Mouse (Mus musculus) frontal cortex, adult (tissue): ENCODE measurements around the gene Ezr.

ENCODE experiments used
- ATAC-seq: cut with Nextera tagmentation; 2 replicates; pipeline ENCODE4 v1.9.2; 2017; ENCODE audit warnings: mild to moderate bottlenecking, moderate library complexity, mixed read lengths; ENCODE audit not compliant: low TSS enrichment

Gene Ezr

DNA sequence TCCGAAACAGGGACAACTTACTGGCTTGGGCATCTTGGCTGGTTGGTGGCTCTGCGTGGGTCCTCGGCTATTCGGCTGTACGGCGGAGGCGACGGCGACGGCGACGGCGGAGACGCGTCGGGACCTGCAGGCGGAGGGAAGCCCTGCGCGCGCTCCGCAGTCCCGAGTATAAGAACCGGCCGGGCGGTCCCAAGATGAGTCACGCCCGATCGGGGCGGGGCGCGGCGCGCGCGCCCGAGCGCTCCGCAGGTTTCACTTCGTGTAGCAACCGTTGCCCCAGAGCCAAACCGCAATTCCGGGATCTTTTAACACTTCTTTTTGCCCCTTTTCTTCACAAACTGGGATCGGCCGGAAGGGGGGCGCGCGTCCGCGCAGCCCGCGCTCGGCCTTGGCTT, at the start of gene Ezr:
Gene Ezr (minus strand): TSS at position 174 of the 395 bp plus-strand sequence.
- peak; percentile 87 for ATAC-seq

DNA sequence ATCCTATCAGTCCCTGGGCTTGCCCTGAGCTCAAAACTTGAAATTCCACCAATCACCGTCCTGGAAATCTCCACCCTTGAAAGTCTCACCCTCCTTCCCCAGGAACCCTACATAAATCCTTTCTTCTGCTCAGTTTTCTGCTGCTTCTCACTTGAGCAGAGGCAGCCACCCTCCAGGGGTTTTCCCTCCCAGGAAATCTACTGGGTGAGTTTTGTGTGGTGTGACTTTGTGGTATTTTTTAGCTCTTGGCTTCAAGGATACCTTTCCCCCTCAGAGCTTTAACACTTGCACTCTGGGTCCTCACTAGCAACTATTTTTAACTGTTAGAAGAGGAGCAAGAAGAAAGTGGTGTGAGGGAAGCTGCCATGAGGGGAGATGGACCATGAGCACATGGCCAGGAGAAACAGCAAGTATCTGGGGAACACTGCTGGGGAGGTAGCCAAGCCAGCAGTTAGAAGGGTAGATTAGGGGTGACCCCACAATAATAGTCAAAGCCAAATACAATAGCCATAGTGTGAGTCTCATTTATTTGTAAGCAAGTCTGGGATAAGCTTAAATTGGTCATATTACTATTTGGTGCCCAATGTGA, 47.5 kb upstream of the Ezr start:
- no peak for ATAC-seq

DNA sequence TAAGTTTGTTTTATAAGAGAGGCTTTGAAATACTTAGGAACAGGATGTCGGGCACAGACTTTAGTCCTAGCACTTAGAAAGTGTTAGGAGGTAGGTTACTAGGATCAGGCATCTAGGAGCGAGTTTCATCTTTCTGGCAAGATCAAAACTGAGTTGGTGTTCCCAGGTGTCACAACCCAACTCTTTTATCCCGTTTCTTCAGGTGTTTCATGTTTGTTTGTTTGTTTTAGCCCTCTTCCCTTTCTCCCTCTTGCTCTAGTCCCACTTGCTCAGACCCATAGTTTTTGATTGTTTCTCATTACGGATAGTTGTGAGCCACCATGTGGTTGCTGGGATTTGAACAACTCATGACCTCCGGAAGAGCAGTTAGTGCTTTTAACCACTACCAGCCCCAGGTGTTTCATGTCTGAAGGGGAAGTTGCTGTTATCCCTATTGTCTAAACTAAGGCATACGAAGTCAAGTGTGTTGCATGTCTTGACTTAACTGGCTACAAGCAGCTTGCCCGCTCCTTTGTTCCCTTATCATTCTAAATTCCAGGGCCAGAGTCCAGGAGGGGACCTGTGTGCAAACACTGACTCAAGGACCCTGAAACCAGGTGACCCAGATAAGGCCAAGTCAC, 46.1 kb upstream of the Ezr start:
- ATAC-seq, result no peak

DNA sequence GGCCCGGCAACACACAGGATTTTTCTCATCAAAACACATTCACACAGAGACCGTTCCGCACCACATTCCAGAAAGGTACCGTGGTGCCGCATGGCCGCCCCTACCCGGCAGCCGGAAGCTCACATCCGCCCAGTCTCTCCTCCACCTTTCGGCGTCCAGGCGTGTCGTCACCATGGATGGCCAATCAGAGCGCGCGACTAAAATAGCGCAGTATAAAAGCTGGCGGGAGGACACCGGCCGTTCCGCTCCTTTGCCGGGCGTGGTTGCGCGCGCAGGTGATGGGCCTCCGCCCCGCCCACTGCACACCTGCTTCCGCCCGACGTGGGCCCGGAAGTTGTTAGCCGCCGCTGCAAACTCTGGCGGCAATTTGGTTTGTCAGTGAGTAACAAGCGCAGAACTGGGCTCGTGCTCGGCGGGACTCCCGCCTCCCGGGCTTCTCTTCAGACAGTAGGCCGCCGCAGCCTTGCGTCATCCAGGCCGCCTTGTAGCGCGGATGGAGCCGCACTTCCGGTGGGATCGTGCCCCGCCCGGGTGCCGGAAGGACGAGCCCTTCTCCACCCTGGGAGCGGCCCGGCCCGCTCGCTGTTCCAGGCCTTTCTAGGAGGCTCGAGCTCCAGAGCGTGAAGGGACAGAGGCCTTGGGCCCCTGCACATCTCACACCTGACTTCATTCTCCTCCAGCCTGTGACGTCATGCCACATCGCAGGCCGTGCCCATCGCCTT, 45.3 kb upstream of the Ezr start:
- peak; percentile 98 for ATAC-seq

DNA sequence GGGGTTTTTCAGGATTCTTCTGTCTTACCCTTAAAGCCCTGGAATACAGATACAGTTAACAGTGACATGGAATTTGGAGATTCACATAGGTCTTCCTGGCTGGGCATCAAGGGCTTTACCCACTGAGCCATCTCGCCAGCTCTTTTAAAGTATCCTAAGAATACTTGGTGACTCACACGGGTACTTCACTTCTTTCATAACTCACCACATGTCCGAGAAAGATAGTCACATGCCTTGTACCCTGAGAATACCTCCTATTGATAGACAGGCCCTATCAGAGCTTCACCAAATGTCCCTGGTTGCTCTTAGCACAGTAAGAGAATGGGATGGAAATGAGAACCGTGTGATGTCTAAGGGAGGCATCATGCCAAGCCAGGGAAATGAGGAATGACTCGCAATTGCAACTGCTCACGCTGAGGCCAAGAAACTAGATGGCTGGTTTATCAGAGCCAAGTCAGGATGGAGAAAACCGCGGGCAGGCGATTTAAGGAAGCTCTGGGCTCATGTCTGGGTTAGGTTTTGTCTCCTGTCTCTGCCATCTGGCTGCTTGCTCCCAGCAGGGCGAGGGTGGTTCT, 44.7 kb upstream of the Ezr start:
- peak; percentile 74 for ATAC-seq

DNA sequence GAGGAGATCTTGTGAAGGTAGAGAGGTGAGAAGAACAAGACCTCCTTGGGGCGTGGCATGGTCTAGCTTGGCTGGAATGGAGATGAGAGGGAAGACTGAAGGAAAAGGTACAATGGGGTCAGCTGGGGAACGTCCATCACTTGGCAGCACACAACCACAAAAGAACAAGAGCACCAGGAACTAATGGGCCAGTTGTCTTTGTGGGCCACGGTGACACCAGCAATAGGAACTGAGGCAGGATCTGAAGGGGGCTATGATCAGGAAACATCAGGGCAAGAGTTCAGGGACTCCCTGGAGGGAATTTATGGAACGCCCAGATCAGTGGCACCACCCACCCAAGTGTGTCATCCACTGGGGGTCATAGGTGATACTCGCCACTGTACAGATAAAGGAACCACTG, 34.2 kb upstream of the Ezr start:
- ATAC-seq, result no peak

DNA sequence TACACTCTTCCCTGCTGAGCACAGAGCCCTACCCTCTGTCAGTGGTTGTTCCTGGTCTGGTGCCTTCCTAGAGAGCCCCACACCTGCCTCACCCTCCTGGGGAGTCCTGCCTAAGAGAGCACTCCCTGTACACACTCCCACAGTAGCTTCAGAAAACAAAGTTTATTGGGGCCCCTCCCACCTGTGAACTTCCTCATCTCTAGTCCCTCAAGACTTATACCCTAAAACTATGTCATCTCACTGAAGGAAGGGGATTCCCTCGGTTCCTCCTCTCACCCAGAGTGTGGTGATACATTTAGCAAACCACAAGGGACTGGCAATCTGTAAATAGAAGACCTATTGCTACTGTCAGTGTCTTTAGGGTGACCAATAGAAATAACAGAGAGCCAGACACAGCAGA, 33.6 kb upstream of the Ezr start:
- ATAC-seq, result no peak

DNA sequence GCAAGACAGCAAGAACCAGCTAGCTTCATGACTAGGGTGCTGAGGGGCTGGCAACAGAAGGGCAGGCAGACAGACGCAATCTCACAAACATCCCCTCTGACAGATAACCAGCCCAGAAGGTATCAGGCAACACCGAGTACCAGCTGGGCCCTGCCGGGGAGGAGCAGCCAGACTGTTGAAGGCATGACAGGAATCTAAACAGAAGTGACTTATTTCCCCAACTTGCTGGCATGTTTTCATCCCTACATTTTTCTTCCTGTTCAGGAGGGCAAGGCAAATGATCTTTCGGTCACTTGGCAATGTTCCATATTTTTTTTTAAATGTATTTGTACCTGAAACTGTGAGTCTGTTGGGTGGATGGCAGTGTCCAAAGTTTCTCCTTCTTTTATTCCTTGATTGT, 32.1 kb upstream of the Ezr start:
- ATAC-seq, result no peak

DNA sequence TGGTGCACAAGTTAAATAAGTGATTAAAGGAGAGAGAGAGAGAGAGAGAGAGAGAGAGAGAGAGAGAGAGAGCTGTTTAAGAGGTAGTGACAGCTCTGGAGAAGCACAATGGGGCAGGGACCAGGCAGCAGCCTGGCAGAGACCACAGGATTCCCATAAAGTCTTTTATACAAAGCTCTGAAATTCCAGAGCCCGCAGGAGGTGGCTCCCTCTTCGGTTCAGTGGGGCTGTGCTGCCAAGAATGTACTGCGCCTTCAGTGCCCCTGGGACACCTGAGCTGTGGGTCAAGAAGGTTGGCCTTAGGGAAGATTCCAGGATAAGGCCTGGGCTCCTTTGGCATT, 30.2 kb upstream of the Ezr start:
- no peak for ATAC-seq

DNA sequence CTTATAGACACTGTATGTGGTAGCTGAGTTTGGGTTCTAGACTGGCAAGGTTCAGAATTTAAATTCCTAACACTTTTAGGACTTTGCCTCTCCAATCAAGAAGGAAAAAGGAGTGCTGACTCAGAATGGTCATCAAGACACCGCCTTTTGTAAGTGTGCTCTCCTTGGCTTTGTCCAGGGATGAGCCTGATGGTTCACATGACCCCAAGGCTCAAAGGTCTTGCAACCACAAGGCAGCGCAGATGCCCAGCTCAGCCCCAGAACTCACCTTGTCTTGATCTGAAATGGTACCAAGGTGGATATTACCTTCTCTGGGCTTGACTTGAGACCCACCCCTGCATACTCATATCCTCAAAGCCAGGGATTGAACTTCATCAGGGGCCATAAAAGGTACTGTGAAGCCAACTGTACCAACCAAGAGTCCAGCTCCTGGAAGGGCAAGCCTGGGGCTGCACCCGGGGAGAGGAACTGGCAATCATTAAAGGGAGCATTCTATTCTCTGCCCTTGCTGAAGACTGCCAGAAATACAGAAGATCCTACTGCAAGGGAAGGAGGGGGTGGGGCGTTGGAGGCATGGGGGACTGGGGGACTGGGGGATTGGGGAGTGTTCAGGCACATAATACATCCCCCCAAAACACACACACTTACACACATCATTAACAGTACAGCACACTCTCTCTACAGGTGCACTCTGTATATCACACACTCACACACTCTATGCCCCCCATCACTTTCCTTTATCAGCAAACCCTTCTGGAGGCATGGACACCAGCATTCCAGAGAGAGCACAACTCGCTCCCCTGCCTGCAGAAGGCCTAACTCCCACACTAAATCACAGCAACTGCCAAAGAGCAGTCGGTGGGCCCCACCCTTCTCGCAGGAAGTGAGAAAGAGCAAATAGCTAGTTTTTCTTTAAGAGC, 29.6 kb upstream of the Ezr start:
- no peak for ATAC-seq

DNA sequence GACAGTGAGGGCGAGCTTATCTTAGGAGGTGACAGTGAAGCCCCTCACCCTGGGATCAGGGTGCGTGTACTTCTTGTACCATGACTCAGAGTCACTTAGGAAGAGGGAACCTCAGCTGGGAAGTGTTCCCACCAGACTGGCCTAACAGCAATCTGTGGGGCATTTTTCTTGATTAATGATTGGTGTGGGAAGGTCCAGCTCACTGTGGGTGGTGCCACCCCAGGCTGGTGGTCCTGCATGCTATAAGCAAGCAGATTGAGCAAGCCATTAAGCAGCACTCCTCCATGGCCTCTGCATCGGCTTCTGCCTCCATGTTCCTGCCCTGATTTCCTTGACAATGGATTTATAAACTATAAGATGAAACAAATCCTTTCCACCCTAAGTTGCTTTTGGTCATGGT, 26.7 kb upstream of the Ezr start:
- no peak for ATAC-seq

DNA sequence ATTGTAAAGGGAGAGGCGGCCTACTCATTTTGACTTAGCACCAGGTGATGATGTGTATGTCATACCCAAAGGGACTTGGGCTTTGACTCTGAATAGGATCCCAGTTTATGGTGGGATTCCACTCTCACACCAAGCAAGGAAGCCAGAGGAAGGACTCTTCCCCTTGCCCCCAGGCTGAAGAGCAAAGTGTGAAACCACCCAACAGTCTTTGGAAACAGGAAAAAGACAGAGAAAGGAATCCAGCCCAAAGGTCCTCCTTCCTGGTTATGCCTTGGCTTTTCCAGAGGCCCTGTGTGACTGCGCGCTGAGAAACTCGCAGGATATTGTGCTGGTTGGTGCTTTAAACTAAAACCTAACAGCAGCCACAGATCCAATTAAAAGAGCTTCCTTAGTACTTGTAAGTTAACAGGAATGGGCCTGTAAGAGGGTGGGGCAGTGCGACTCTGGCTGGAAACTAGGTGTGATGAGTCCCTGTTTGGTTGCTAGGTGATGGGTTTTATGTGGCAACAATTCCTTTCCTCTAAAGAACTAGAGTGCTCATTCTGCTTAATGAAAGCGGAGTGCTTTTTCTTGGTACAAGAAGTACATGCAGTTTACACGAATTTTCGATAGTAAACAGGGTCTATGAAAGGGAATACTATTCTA, 26.1 kb upstream of the Ezr start:
- peak; percentile 47; the same call in 1 of the 2 replicates for ATAC-seq

DNA sequence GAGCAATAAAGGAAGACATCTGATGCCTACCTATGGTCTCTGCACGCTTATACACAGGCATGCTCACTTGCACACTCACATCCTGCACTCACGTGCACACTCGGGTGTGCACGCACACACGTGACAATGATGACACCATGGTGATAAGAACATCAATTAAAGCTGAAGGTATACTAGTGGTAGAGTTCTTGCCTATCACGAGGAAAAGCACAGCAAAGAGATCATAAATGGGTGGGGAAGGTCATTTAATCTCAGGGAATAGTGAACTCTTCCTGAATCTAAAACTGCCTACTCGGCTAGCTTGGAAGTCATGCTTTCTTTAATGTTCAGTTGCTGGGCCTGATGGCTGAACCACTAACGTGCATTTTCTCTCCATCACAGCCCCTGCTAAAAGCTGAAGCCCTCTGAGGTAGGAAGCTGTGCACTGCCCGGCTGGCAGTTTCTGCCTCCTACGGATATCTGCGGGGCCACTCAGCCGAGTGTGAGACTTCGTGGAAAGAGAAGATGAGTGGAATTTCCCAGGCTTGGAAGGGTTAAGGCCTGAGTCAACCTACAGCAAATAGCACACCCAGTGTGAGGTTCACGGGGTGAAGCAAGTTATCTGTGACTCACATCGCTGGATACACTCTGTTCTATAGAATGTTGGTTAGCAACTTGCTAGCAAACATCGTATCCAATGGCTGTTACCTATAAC, 25.4 kb upstream of the Ezr start:
- no peak for ATAC-seq

DNA sequence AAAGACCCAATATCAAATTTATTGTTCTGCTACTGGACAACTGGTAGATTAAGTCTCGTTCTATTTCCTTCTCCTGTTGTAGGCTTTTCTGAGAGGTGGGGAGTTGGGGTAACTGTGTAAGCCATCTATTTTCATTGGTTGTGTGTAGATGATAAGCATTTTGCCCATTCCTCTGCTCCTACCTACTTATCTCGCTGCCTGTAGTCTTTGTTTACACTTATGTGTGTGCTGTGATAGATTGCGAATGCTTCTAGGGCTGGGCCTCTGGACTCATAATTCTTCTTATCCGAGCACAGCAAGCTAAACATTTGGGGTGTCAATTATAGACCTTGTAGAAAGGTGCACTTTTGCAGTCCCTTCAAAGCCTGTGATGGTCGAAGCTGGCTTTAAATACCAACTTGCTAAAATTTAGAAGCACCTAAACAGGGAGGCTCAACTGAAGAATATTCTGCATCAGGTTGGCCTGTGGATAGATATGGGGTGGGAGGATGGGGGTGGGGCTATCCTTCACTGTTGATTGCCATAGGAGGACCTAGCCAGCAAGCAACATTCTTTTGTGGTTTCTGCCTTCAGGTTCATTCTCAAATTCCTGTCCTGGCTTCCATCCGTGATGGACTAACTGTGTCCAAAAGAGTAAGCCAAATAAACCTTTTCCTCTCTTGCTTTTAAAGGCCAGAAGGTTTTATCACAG, 22.4 kb upstream of the Ezr start:
- no peak for ATAC-seq

DNA sequence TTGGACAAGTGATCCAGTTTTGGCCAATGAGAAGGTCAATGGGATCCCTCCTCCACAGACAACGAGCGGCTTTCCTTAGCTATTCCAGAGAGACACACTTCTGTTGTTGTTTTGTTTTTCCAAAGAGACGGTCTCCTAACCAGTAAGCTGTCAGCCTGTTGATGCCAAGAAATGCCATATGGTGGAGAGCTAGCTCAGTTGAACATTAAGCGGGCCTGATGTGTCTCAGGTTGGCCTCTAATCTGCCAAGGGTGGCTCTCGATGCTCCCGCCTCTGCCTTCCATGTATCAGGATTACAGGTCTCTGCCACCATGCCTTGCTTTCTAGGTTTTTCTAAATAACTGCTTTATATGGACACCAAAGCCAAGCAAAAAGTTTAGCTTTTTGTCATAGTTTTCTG, 21.5 kb upstream of the Ezr start:
- ATAC-seq, result no peak

DNA sequence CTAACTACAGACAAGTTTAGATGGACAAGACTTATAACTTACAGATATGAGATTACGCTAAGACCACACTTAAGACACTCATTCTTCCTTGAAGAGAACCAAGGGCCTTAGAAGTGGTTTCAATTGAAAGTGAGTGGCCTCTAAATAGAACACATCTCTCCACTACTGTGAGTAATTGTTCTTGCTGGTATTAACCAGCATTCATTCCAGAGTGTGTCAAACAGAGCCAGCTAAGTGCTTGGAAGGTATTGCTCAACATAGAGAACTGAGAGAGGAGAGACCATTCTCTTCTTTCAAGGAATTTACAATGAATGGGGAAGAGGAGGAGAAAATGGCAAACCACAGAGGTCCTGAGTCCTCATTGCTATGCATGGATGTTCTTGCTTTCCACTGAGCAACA, 21.0 kb upstream of the Ezr start:
- ATAC-seq, result no peak

DNA sequence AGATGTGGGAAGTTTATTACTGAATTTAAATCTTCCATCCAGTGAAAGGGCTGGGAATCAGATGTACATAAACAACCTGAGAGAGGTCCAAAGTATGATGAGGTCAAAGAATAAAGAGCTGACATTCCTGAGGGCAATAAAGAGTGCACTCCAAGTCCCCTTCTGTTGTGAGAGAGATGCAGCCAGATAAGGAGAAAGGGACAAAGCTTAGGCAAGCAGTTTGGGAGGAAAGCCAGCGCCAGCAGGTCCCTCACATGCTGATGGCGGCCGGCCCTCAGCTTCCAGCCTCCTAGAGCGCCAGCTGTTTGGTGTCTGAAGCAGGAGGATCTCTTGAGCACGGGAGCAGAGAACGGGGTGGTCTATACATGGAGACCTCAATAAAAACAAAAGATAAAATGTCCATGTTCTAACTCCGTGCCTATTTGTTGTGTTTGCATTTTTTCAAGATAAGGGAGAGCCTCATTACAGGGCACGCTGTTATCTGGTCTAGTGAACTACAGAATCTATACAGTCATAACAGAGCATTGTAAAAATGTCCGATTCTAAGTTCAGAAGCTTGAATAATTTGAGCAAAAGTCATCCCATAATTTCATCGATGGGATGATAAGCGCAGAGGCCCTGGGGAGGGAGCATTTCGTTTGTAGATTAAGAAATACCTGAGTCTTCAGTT, 15.9 kb upstream of the Ezr start:
- ATAC-seq, result no peak

DNA sequence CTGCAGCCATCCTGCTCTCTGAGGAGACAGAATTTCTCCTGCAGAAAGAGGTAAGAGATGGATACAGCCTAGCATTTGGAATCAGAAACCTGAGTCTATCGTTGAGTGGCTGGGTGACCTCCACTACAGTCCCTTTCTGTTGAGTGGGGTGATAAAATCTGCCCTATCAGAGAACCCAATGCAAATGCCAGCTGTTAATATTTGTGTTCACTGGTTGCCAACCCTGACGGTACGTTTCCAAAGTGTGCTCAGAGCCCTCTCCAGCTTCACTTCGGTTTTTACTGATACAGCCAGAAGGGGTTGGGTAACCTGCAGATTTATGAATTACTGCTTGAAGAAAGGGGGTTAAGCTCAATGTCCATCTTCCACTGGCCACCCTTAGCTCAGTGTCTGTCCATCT, 14.9 kb upstream of the Ezr start:
- no peak for ATAC-seq

DNA sequence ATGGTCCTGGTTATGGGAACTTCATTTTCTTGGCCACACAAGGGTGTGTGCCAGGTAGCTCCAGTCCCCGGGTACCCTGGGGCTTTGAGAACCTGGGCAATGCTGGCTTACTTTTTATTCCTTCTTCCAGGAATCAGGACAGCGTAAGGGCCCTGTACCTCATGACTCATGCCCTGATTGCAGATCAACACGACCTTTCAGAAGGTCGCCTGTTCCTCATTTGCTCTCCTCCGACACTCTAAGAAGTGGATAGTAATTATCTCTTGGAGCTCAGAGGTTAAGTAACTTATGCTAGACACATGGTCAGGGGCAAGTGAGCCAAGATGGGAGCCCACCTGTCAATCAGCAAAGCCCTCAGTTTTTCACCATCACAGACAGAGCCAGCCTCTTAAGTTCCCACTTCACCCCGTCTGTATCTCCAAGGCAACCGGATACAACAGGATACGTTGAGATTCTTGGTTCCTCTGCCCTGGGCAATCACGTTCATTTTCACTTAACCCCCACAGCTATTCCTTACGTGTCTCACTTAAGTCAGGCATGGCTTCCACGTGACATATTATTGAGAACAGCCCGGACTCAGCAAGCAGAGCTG, 11.7 kb upstream of the Ezr start:
- no peak for ATAC-seq
